Mouse (Mus musculus) cortical plate, adult 2 months (tissue): ENCODE measurements around the gene Hlcs.

ENCODE experiments used
- CTCF ChIP-seq: fragments of 200-500 bp; IDR thresholded peaks from 2 replicates; pipeline ENCODE4 v1.5.1; 2011; ENCODE audit warnings: mild to moderate bottlenecking, control low read depth, low read length; ENCODE audit not compliant: insufficient read depth; ENCODE audit errors: extremely low read depth
- POLR2A ChIP-seq: fragments of 200-500 bp; IDR thresholded peaks from 2 replicates; pipeline ENCODE4 v1.6.1; 2011; ENCODE audit warnings: mild to moderate bottlenecking, low read length, control low read depth; ENCODE audit not compliant: insufficient read depth; ENCODE audit errors: extremely low read depth

- TF ChIP-seq CTCF = no peak
- TF ChIP-seq POLR2A = no peak
Measured at GRCm38 (mm10) chr16:94083848-94084525, 229.4 kb downstream of the Hlcs start.
